Mouse (Mus musculus): ENCODE results near the gene Eml1. TPM values are rescaled to one million over a fixed set of nuclear protein-coding genes. Genes with fewer than 3 reads are reported as not detected.
A peak's percentile ranks its signal among the peaks of the same experiment; 100 is the strongest.

Gene Eml1
- polyA plus RNA-seq, 1 experiment from 2014 or later: 68.6 TPM

- H3K27ac ChIP-seq (ENCODE audit: low read length): no peak overlapping the region
Observed at GRCm38 (mm10) chr12:108449935-108450334, 79.2 kb downstream of the Eml1 start.

GRCm38 (mm10) chr12:108450546-108450945 lies 79.8 kb downstream of the Eml1 start:
- Histone ChIP-seq H3K27ac (ENCODE audit: low read length) (no peak overlapping the region), H3K9me3 (ENCODE audit: control insufficient read depth, low read depth, low read length) (no peaks in the 10 kb centered on the region), H3K36me3 (ENCODE audit: control insufficient read depth, insufficient read depth, low read length) (no peaks in the 10 kb centered on the region), H3K27me3 (ENCODE audit: control insufficient read depth, insufficient read depth, low read length) (no peaks in the 10 kb centered on the region), H3K9ac (replicated peaks; ENCODE audit: low read depth, low read length) (no peak overlapping the region), H3K4me1 (ENCODE audit: control insufficient read depth, insufficient read depth, low read length) (0 out of 2 replicates have a peak, but pooled peaks cover 3% of the 10 kb centered on the region), H3K4me3 (ENCODE audit: low read depth, low read length) (no peak overlapping the region), H3K4me2 (replicated peaks; ENCODE audit: low read depth, low read length) (no peak overlapping the region)
- WGBS: 70% methylated on average over 5 of the region's 5 CpGs
- no peak for ATAC-seq (ENCODE audit: insufficient number of reproducible peaks, insufficient read depth, low FRiP score, low read depth)

More at GRCm38 (mm10) chr12:108449935-108450334, 79.2 kb downstream of the Eml1 start:
- no peak overlapping the region for H3K4me3 ChIP-seq (ENCODE audit: low read depth, low read length)
- H3K36me3 ChIP-seq (ENCODE audit: control insufficient read depth, insufficient read depth, low read length): no peaks in the 10 kb centered on the region
- no peaks in the 10 kb centered on the region for H3K27me3 ChIP-seq (ENCODE audit: control insufficient read depth, insufficient read depth, low read length)
- no peak for ATAC-seq (ENCODE audit: insufficient number of reproducible peaks, insufficient read depth, low FRiP score, low read depth)
- 71% methylated on average over 11 of the region's 11 CpGs for WGBS
- no peak overlapping the region for H3K9ac ChIP-seq (replicated peaks; ENCODE audit: low read depth, low read length)
- 0 out of 2 replicates have a peak, but pooled peaks cover 3% of the 10 kb centered on the region for H3K4me1 ChIP-seq (ENCODE audit: control insufficient read depth, insufficient read depth, low read length)
- no peak overlapping the region for H3K4me2 ChIP-seq (replicated peaks; ENCODE audit: low read depth, low read length)
- H3K9me3 ChIP-seq (ENCODE audit: control insufficient read depth, low read depth, low read length): no peaks in the 10 kb centered on the region

- H3K9me3 ChIP-seq (ENCODE audit: control insufficient read depth, low read depth, low read length): no peaks in the 10 kb centered on the region
- no peak overlapping the region for H3K9ac ChIP-seq (replicated peaks; ENCODE audit: low read depth, low read length)
- no peak overlapping the region for H3K4me3 ChIP-seq (ENCODE audit: low read depth, low read length)
- ATAC-seq (ENCODE audit: insufficient number of reproducible peaks, insufficient read depth, low FRiP score, low read depth): peak; percentile 62; the same call in 1 of the 2 replicates
- no peaks in the 10 kb centered on the region for H3K36me3 ChIP-seq (ENCODE audit: control insufficient read depth, insufficient read depth, low read length)
- no peaks in the 10 kb centered on the region for H3K27me3 ChIP-seq (ENCODE audit: control insufficient read depth, insufficient read depth, low read length)
- WGBS: 45% methylated on average over 16 of the region's 16 CpGs
- H3K27ac ChIP-seq (ENCODE audit: low read length): no peak overlapping the region
- H3K4me2 ChIP-seq (replicated peaks; ENCODE audit: low read depth, low read length): no peak overlapping the region
- 0 out of 2 replicates have a peak, but pooled peaks cover 3% of the 10 kb centered on the region for H3K4me1 ChIP-seq (ENCODE audit: control insufficient read depth, insufficient read depth, low read length)
Observed at GRCm38 (mm10) chr12:108452151-108452874, 81.6 kb downstream of the Eml1 start.

GRCm38 (mm10) chr12:108453561-108454044 lies 82.8 kb downstream of the Eml1 start:
- no peaks in the 10 kb centered on the region for H3K9me3 ChIP-seq (ENCODE audit: control insufficient read depth, low read depth, low read length)
- no peak overlapping the region for H3K9ac ChIP-seq (replicated peaks; ENCODE audit: low read depth, low read length)
- 0 out of 2 replicates have a peak, but pooled peaks cover 3% of the 10 kb centered on the region for H3K4me1 ChIP-seq (ENCODE audit: control insufficient read depth, insufficient read depth, low read length)
- H3K36me3 ChIP-seq (ENCODE audit: control insufficient read depth, insufficient read depth, low read length): no peaks in the 10 kb centered on the region; the same call in 1 of the 2 replicates
- H3K4me2 ChIP-seq (replicated peaks; ENCODE audit: low read depth, low read length): no peak overlapping the region
- H3K4me3 ChIP-seq (ENCODE audit: low read depth, low read length): no peak overlapping the region
- no peak overlapping the region for H3K27ac ChIP-seq (ENCODE audit: low read length)
- H3K27me3 ChIP-seq (ENCODE audit: control insufficient read depth, insufficient read depth, low read length): no peaks in the 10 kb centered on the region
- ATAC-seq (ENCODE audit: insufficient number of reproducible peaks, insufficient read depth, low FRiP score, low read depth): no peak
- 84% methylated on average over 8 of the region's 8 CpGs for WGBS

GRCm38 (mm10) chr12:108455004-108455403 lies 84.2 kb downstream of the Eml1 start:
- Histone ChIP-seq H3K9me3 (ENCODE audit: control insufficient read depth, low read depth, low read length) (no peaks in the 10 kb centered on the region), H3K4me3 (ENCODE audit: low read depth, low read length) (no peak overlapping the region), H3K9ac (replicated peaks; ENCODE audit: low read depth, low read length) (no peak overlapping the region), H3K36me3 (ENCODE audit: control insufficient read depth, insufficient read depth, low read length) (no peaks in the 10 kb centered on the region; the same call in 1 of the 2 replicates), H3K27me3 (ENCODE audit: control insufficient read depth, insufficient read depth, low read length) (no peaks in the 10 kb centered on the region), H3K27ac (ENCODE audit: low read length) (no peak overlapping the region), H3K4me1 (ENCODE audit: control insufficient read depth, insufficient read depth, low read length) (0 out of 2 replicates have a peak, but pooled peaks cover 3% of the 10 kb centered on the region), H3K4me2 (replicated peaks; ENCODE audit: low read depth, low read length) (no peak overlapping the region)
- 75% methylated on average over 4 of the region's 4 CpGs for WGBS
- no peak for ATAC-seq (ENCODE audit: insufficient number of reproducible peaks, insufficient read depth, low FRiP score, low read depth)

- no peak overlapping the region for H3K4me3 ChIP-seq (ENCODE audit: low read depth, low read length)
- H3K9me3 ChIP-seq (ENCODE audit: control insufficient read depth, low read depth, low read length): no peaks in the 10 kb centered on the region; the same call in 1 of the 2 replicates
- 96% methylated on average over 1 of the region's 1 CpGs for WGBS
- H3K4me1 ChIP-seq (ENCODE audit: control insufficient read depth, insufficient read depth, low read length): no peaks in the 10 kb centered on the region
- H3K27ac ChIP-seq (ENCODE audit: low read length): no peak overlapping the region
- H3K9ac ChIP-seq (replicated peaks; ENCODE audit: low read depth, low read length): no peak overlapping the region
- H3K27me3 ChIP-seq (ENCODE audit: control insufficient read depth, insufficient read depth, low read length): no peaks in the 10 kb centered on the region
- H3K4me2 ChIP-seq (replicated peaks; ENCODE audit: low read depth, low read length): no peak overlapping the region
- peaks cover 6% of the 10 kb centered on the region; the same call in 1 of the 2 replicates for H3K36me3 ChIP-seq (ENCODE audit: control insufficient read depth, insufficient read depth, low read length)
- ATAC-seq (ENCODE audit: insufficient number of reproducible peaks, insufficient read depth, low FRiP score, low read depth): 0 out of 2 replicates have a peak, but pooled peaks have one; percentile 28
Observed at GRCm38 (mm10) chr12:108472898-108473297, 102.1 kb downstream of the Eml1 start.

GRCm38 (mm10) chr12:108474440-108474839 lies 103.7 kb downstream of the Eml1 start:
- no peak overlapping the region for H3K9ac ChIP-seq (replicated peaks; ENCODE audit: low read depth, low read length)
- no peaks in the 10 kb centered on the region; the same call in 1 of the 2 replicates for H3K9me3 ChIP-seq (ENCODE audit: control insufficient read depth, low read depth, low read length)
- no peak for ATAC-seq (ENCODE audit: insufficient number of reproducible peaks, insufficient read depth, low FRiP score, low read depth)
- H3K27me3 ChIP-seq (ENCODE audit: control insufficient read depth, insufficient read depth, low read length): no peaks in the 10 kb centered on the region
- H3K4me3 ChIP-seq (ENCODE audit: low read depth, low read length): no peak overlapping the region
- no peak overlapping the region for H3K4me2 ChIP-seq (replicated peaks; ENCODE audit: low read depth, low read length)
- no peaks in the 10 kb centered on the region for H3K4me1 ChIP-seq (ENCODE audit: control insufficient read depth, insufficient read depth, low read length)
- 73% methylated on average over 3 of the region's 3 CpGs for WGBS
- H3K36me3 ChIP-seq (ENCODE audit: control insufficient read depth, insufficient read depth, low read length): peaks cover 6% of the 10 kb centered on the region; the same call in 1 of the 2 replicates
- no peak overlapping the region for H3K27ac ChIP-seq (ENCODE audit: low read length)

- WGBS: 68% methylated on average over 5 of the region's 5 CpGs
- Histone ChIP-seq H3K36me3 (ENCODE audit: control insufficient read depth, insufficient read depth, low read length) (no peaks in the 10 kb centered on the region), H3K27ac (ENCODE audit: low read length) (no peak overlapping the region), H3K9ac (replicated peaks; ENCODE audit: low read depth, low read length) (no peak overlapping the region), H3K4me2 (replicated peaks; ENCODE audit: low read depth, low read length) (no peak overlapping the region), H3K9me3 (ENCODE audit: control insufficient read depth, low read depth, low read length) (no peaks in the 10 kb centered on the region; the same call in 1 of the 2 replicates), H3K27me3 (ENCODE audit: control insufficient read depth, insufficient read depth, low read length) (no peaks in the 10 kb centered on the region), H3K4me3 (ENCODE audit: low read depth, low read length) (no peak overlapping the region), H3K4me1 (ENCODE audit: control insufficient read depth, insufficient read depth, low read length) (peaks cover 10% of the 10 kb centered on the region; the same call in 1 of the 2 replicates)
- ATAC-seq (ENCODE audit: insufficient number of reproducible peaks, insufficient read depth, low FRiP score, low read depth): no peak
Observed at GRCm38 (mm10) chr12:108478714-108479113, 108.0 kb downstream of the Eml1 start.

All from stomach, embryonic 14.5 days (tissue).